Mouse (Mus musculus) forebrain, embryonic 10.5 days (tissue): ENCODE results near the gene Zfp853. TPM values are rescaled to one million over a fixed set of nuclear protein-coding genes. Genes with fewer than 3 reads are reported as not detected.

Experiments
- polyA plus RNA-seq: library from polyadenylated mRNA; unstranded; fragments of >200 nt; fragmentation: Nextera tagmentation; extraction: Ambion mirVana; gene quantifications from 2 replicates; pipeline ENCODE4 v1.2.1, GENCODE M21; 2016

Gene Zfp853
- polyA plus RNA-seq, 1 experiment from 2014 or later, result not detected

Other genes starting within 250 kb of the Zfp853 start
- 44.4 and 48.0 TPM in 2 replicates for gene Rnf216, start 180.6 kb downstream of the Zfp853 start, polyA plus RNA-seq
- 0.02 TPM in 1 of 2 replicates, not detected in the other for gene Olfr718-ps1, start 146.0 kb downstream of the Zfp853 start, polyA plus RNA-seq
- gene Rbak, start 112.8 kb downstream of the Zfp853 start, polyA plus RNA-seq, result 14.4 and 15.6 TPM in 2 replicates
- not detected in 2 replicates for gene Spdye4b, start 112.6 kb downstream of the Zfp853 start, polyA plus RNA-seq
- gene Spdye4a, start 66.7 kb downstream of the Zfp853 start, polyA plus RNA-seq, result not detected in 2 replicates
- 19.7 and 24.1 TPM in 2 replicates for gene Zfp12, start 58.5 kb downstream of the Zfp853 start, polyA plus RNA-seq
- gene Zfp316, start 23.6 kb downstream of the Zfp853 start, polyA plus RNA-seq, result 3.1 and 3.4 TPM in 2 replicates
- gene E130309D02Rik, start 21.7 kb upstream of the Zfp853 start, polyA plus RNA-seq, result 64.0 and 68.4 TPM in 2 replicates
- 70.2 and 70.9 TPM in 2 replicates for gene Zdhhc4, start 35.6 kb upstream of the Zfp853 start, polyA plus RNA-seq
- gene Grid2ip, start 63.7 kb upstream of the Zfp853 start, polyA plus RNA-seq, result 0.19 and 0.37 TPM in 2 replicates
- 200 and 201 TPM in 2 replicates for gene Kdelr2, start 110.2 kb upstream of the Zfp853 start, polyA plus RNA-seq
- gene Daglb, start 171.0 kb upstream of the Zfp853 start, polyA plus RNA-seq, result 14.2 and 14.3 TPM in 2 replicates
- 346 and 370 TPM in 2 replicates for gene Rac1, start 234.4 kb upstream of the Zfp853 start, polyA plus RNA-seq